Mouse (Mus musculus): ENCODE measurements around the gene Dennd4b. TPM values are rescaled to one million over a fixed set of nuclear protein-coding genes. Genes with fewer than 3 reads are reported as not detected.

Gene Dennd4b
- polyA plus RNA-seq, 1 experiment from 2014 or later = 3.0 TPM

- Histone ChIP-seq H3K36me3 (ENCODE audit: control insufficient read depth, insufficient read depth, low read length) (no peaks in the 10 kb centered on the region), H3K9ac (replicated peaks; ENCODE audit: low read depth, low read length) (peak overlapping the region; percentile 60), H3K4me2 (replicated peaks; ENCODE audit: low read depth, low read length) (peak overlapping the region; percentile 69), H3K27ac (ENCODE audit: low read length) (peak overlapping the region; percentile 96; the same call in 1 of the 2 replicates), H3K9me3 (ENCODE audit: control insufficient read depth, low read depth, low read length) (no peaks in the 10 kb centered on the region), H3K4me1 (ENCODE audit: control insufficient read depth, insufficient read depth, low read length) (peaks cover 12% of the 10 kb centered on the region), H3K4me3 (ENCODE audit: low read depth, low read length) (peak overlapping the region; percentile 80), H3K27me3 (ENCODE audit: control insufficient read depth, insufficient read depth, low read length) (no peaks in the 10 kb centered on the region)
- WGBS = 37% methylated on average over 2 of the region's 2 CpGs
- no peak for ATAC-seq (ENCODE audit: insufficient number of reproducible peaks, insufficient read depth, low FRiP score, low read depth)
Measured at GRCm38 (mm10) chr3:90291982-90292344, 27.0 kb downstream of the Dennd4b start.

GRCm38 (mm10) chr3:90292345-90293275, 27.6 kb downstream of the Dennd4b start, which contains the start of gene Gatad2b:
TSS of gene Gatad2b (plus strand) at chr3:90293178.
- H3K4me2 ChIP-seq (replicated peaks; ENCODE audit: low read depth, low read length) = peak within 1 kb of the TSS; percentile 84
- no peaks in the 10 kb centered on the region for H3K27me3 ChIP-seq (ENCODE audit: control insufficient read depth, insufficient read depth, low read length)
- H3K36me3 ChIP-seq (ENCODE audit: control insufficient read depth, insufficient read depth, low read length) = no peaks in the 10 kb centered on the region
- peak; percentile 99 for ATAC-seq (ENCODE audit: insufficient number of reproducible peaks, insufficient read depth, low FRiP score, low read depth)
- H3K9ac ChIP-seq (replicated peaks; ENCODE audit: low read depth, low read length) = peak within 1 kb of the TSS; percentile 84
- H3K4me1 ChIP-seq (ENCODE audit: control insufficient read depth, insufficient read depth, low read length) = peaks cover 12% of the 10 kb centered on the region
- WGBS = under 1% methylated on average over 47 of the region's 47 CpGs
- H3K27ac ChIP-seq (ENCODE audit: low read length) = peak within 1 kb of the TSS; percentile 96
- H3K4me3 ChIP-seq (ENCODE audit: low read depth, low read length) = peak within 1 kb of the TSS; percentile 80
- H3K9me3 ChIP-seq (ENCODE audit: control insufficient read depth, low read depth, low read length) = no peaks in the 10 kb centered on the region

GRCm38 (mm10) chr3:90293352-90294063, 28.5 kb downstream of the Dennd4b start:
- no peaks in the 10 kb centered on the region for H3K9me3 ChIP-seq (ENCODE audit: control insufficient read depth, low read depth, low read length)
- H3K27ac ChIP-seq (ENCODE audit: low read length) = peak overlapping the region; percentile 96
- peaks cover 12% of the 10 kb centered on the region for H3K4me1 ChIP-seq (ENCODE audit: control insufficient read depth, insufficient read depth, low read length)
- H3K27me3 ChIP-seq (ENCODE audit: control insufficient read depth, insufficient read depth, low read length) = no peaks in the 10 kb centered on the region
- WGBS = under 1% methylated on average over 26 of the region's 68 CpGs
- peak overlapping the region; percentile 84 for H3K9ac ChIP-seq (replicated peaks; ENCODE audit: low read depth, low read length)
- peak overlapping the region; percentile 84 for H3K4me2 ChIP-seq (replicated peaks; ENCODE audit: low read depth, low read length)
- H3K4me3 ChIP-seq (ENCODE audit: low read depth, low read length) = peak overlapping the region; percentile 80
- no peaks in the 10 kb centered on the region for H3K36me3 ChIP-seq (ENCODE audit: control insufficient read depth, insufficient read depth, low read length)
- ATAC-seq (ENCODE audit: insufficient number of reproducible peaks, insufficient read depth, low FRiP score, low read depth) = peak; percentile 11; the same call in 1 of the 2 replicates

GRCm38 (mm10) chr3:90294064-90294440, 29.1 kb downstream of the Dennd4b start:
- 3% methylated on average over 11 of the region's 11 CpGs for WGBS
- H3K27ac ChIP-seq (ENCODE audit: low read length) = peak overlapping the region; percentile 96; the same call in 1 of the 2 replicates
- peak overlapping the region; percentile 84 for H3K9ac ChIP-seq (replicated peaks; ENCODE audit: low read depth, low read length)
- no peaks in the 10 kb centered on the region for H3K9me3 ChIP-seq (ENCODE audit: control insufficient read depth, low read depth, low read length)
- no peaks in the 10 kb centered on the region for H3K27me3 ChIP-seq (ENCODE audit: control insufficient read depth, insufficient read depth, low read length)
- H3K4me3 ChIP-seq (ENCODE audit: low read depth, low read length) = peak overlapping the region; percentile 80
- no peaks in the 10 kb centered on the region for H3K36me3 ChIP-seq (ENCODE audit: control insufficient read depth, insufficient read depth, low read length)
- ATAC-seq (ENCODE audit: insufficient number of reproducible peaks, insufficient read depth, low FRiP score, low read depth) = no peak
- H3K4me2 ChIP-seq (replicated peaks; ENCODE audit: low read depth, low read length) = peak overlapping the region; percentile 84
- H3K4me1 ChIP-seq (ENCODE audit: control insufficient read depth, insufficient read depth, low read length) = peaks cover 12% of the 10 kb centered on the region

GRCm38 (mm10) chr3:90294651-90295050, 29.7 kb downstream of the Dennd4b start:
- WGBS = 63% methylated on average over 2 of the region's 2 CpGs

DNA sequence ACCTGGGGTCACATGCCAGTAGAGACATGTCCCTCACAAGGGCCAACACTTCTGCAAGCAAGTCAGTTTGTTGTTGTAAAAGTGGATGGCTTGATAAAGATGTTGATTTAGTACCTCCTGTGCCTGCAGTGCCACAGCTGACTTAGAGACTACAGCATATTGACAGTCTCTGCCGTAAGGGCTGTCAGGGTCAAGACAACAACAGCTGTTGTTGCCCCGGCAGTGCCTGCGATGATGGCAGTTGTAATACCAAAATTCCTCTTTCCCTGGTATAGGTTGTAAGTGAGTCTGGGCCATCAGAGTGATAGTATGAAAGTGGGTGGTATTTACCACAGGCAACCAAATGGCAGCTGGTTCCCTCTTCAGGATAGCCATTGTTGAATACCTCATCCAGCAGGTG, 40.8 kb downstream of the Dennd4b start:
- Histone ChIP-seq H3K4me2 (replicated peaks; ENCODE audit: low read depth, low read length) (no peak overlapping the region), H3K27ac (ENCODE audit: low read length) (no peak overlapping the region)

More at GRCm38 (mm10) chr3:90294651-90295050, 29.7 kb downstream of the Dennd4b start:
- Histone ChIP-seq H3K36me3 (ENCODE audit: control insufficient read depth, insufficient read depth, low read length) (no peaks in the 10 kb centered on the region), H3K9me3 (ENCODE audit: control insufficient read depth, low read depth, low read length) (no peaks in the 10 kb centered on the region), H3K27me3 (ENCODE audit: control insufficient read depth, insufficient read depth, low read length) (no peaks in the 10 kb centered on the region), H3K4me3 (ENCODE audit: low read depth, low read length) (peak overlapping the region; percentile 80), H3K4me1 (ENCODE audit: control insufficient read depth, insufficient read depth, low read length) (peaks cover 12% of the 10 kb centered on the region), H3K9ac (replicated peaks; ENCODE audit: low read depth, low read length) (no peak overlapping the region), H3K4me2 (replicated peaks; ENCODE audit: low read depth, low read length) (peak overlapping the region; percentile 84), H3K27ac (ENCODE audit: low read length) (no peak overlapping the region)
- no peak for ATAC-seq (ENCODE audit: insufficient number of reproducible peaks, insufficient read depth, low FRiP score, low read depth)

GRCm38 (mm10) chr3:90309589-90309988, 44.6 kb downstream of the Dennd4b start:
- ATAC-seq (ENCODE audit: insufficient number of reproducible peaks, insufficient read depth, low FRiP score, low read depth) = no peak
- Histone ChIP-seq H3K4me3 (ENCODE audit: low read depth, low read length) (no peak overlapping the region), H3K36me3 (ENCODE audit: control insufficient read depth, insufficient read depth, low read length) (no peaks in the 10 kb centered on the region), H3K27me3 (ENCODE audit: control insufficient read depth, insufficient read depth, low read length) (no peaks in the 10 kb centered on the region), H3K9ac (replicated peaks; ENCODE audit: low read depth, low read length) (no peak overlapping the region), H3K9me3 (ENCODE audit: control insufficient read depth, low read depth, low read length) (no peaks in the 10 kb centered on the region), H3K4me2 (replicated peaks; ENCODE audit: low read depth, low read length) (no peak overlapping the region), H3K27ac (ENCODE audit: low read length) (no peak overlapping the region), H3K4me1 (ENCODE audit: control insufficient read depth, insufficient read depth, low read length) (0 out of 2 replicates have a peak, but pooled peaks cover 3% of the 10 kb centered on the region)

More for the DNA sequence above, 40.8 kb downstream of the Dennd4b start:
- Histone ChIP-seq H3K9ac (replicated peaks; ENCODE audit: low read depth, low read length) (no peak overlapping the region), H3K9me3 (ENCODE audit: control insufficient read depth, low read depth, low read length) (no peaks in the 10 kb centered on the region), H3K36me3 (ENCODE audit: control insufficient read depth, insufficient read depth, low read length) (no peaks in the 10 kb centered on the region), H3K4me1 (ENCODE audit: control insufficient read depth, insufficient read depth, low read length) (0 out of 2 replicates have a peak, but pooled peaks cover 3% of the 10 kb centered on the region), H3K4me3 (ENCODE audit: low read depth, low read length) (no peak overlapping the region), H3K27me3 (ENCODE audit: control insufficient read depth, insufficient read depth, low read length) (no peaks in the 10 kb centered on the region)
- WGBS = 77% methylated on average over 3 of the region's 3 CpGs
- ATAC-seq (ENCODE audit: insufficient number of reproducible peaks, insufficient read depth, low FRiP score, low read depth) = no peak

GRCm38 (mm10) chr3:90313367-90313766, 48.4 kb downstream of the Dennd4b start:
- Histone ChIP-seq H3K4me1 (ENCODE audit: control insufficient read depth, insufficient read depth, low read length) (no peaks in the 10 kb centered on the region), H3K27me3 (ENCODE audit: control insufficient read depth, insufficient read depth, low read length) (no peaks in the 10 kb centered on the region), H3K27ac (ENCODE audit: low read length) (no peak overlapping the region), H3K4me3 (ENCODE audit: low read depth, low read length) (no peak overlapping the region), H3K9ac (replicated peaks; ENCODE audit: low read depth, low read length) (no peak overlapping the region), H3K4me2 (replicated peaks; ENCODE audit: low read depth, low read length) (no peak overlapping the region), H3K36me3 (ENCODE audit: control insufficient read depth, insufficient read depth, low read length) (no peaks in the 10 kb centered on the region), H3K9me3 (ENCODE audit: control insufficient read depth, low read depth, low read length) (no peaks in the 10 kb centered on the region)
- no peak for ATAC-seq (ENCODE audit: insufficient number of reproducible peaks, insufficient read depth, low FRiP score, low read depth)

Data from stomach, embryonic 14.5 days (tissue).